Comparison of ENCODE assay signal across 8 mouse cellular contexts in the genomic region with DNA sequence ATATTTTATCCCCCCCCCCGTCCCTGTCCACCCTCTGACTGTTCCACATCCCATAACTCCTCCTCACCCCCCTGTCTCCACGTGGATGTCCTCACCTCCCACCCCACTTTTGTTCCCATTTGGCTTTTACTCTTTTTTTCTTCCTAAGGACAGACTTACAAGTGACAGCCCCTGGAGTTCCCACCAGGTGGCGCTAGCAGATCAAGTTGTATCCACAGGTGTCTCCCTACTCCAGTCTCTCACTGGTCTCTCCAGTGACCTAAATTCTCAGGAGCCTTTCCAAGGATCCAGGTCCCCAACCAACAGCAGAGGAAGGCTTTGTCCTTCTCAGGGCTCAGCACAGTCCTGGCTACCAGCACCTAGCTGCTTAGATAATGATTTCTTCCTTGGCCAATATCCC.
DNase-seq lines count a peak whose midpoint lies in the region; ATAC-seq and TF ChIP-seq lines count a peak whose summit lies in the region.

No protein-coding gene starts in this region.

- no peak overlapping the region for H3K9ac ChIP-seq in lung, embryonic 14.5 days

- peak; percentile 53 to 86 for DNase-seq in frontal cortex, adult 2 months (ENCODE audit: extremely low spot score in 1 of 2, low spot score in 1 of 2)
- peak; percentile 34 for DNase-seq in urinary bladder, postnatal 14 days (ENCODE audit: low spot score)
- no peak for DNase-seq in urinary bladder, postnatal 36 days (ENCODE audit: low spot score in 2 of 2)
- peak; percentile 67 for DNase-seq in embryo, embryonic 10 days (ENCODE audit: low spot score)
- DNase-seq in kidney, postnatal 10 days, result peak; percentile 72
- DNase-seq in lung, embryonic 14.5 days, result peak; percentile 53
- DNase-seq in thymus, postnatal 36 days, result peak; percentile 3 to 4

- H3K4me2 ChIP-seq in lung, embryonic 14.5 days, result no peak overlapping the region

- no peaks in the 10 kb centered on the region for H3K9me3 ChIP-seq in lung, embryonic 14.5 days (ENCODE audit: low read depth, low read length)

- H3K27ac ChIP-seq in lung, embryonic 14.5 days (ENCODE audit: low read depth), result no peak overlapping the region

- ATAC-seq in frontal cortex, adult (ENCODE audit: low TSS enrichment), result no peak
- ATAC-seq in lung, embryonic 14.5 days (ENCODE audit: insufficient read depth), result no peak

- 5% methylated on average over 3 of the region's 3 CpGs for WGBS in lung, embryonic 14.5 days

- H3K27me3 ChIP-seq in lung, embryonic 14.5 days (ENCODE audit: insufficient read depth, low read length), result no peaks in the 10 kb centered on the region

- no peaks in the 10 kb centered on the region for H3K4me1 ChIP-seq in lung, embryonic 14.5 days (ENCODE audit: insufficient read depth)

- TF ChIP-seq CTCF in lung, embryonic 14.5 days (IDR thresholded peaks at IDR 0.05; ENCODE audit: low read depth), result peak; percentile 36

- no peak overlapping the region for H3K4me3 ChIP-seq in lung, embryonic 14.5 days (ENCODE audit: low read depth, low read length)

- H3K36me3 ChIP-seq in lung, embryonic 14.5 days (ENCODE audit: insufficient read depth), result no peaks in the 10 kb centered on the region

Comparison
In these comparisons a context has a peak if more than half of its experiments do, and no peak if none do; other contexts are left out.
1. DNase-seq: peak in frontal cortex, adult 2 months (2 of 2), urinary bladder, postnatal 14 days (single experiment), embryo, embryonic 10 days (single experiment), kidney, postnatal 10 days (single experiment), lung, embryonic 14.5 days (single experiment) and thymus, postnatal 36 days (2 of 2); none in urinary bladder, postnatal 36 days (0 of 2).